12 mouse cellular contexts compared by ENCODE assay signal in genomic region chr3:137961736-137962385, GRCm38 (mm10). TPM values are rescaled to one million over a fixed set of nuclear protein-coding genes. Genes with fewer than 3 reads are reported as not detected.
DNase-seq lines count a peak whose midpoint lies in the region; ATAC-seq lines count a peak whose summit lies in the region.
"Had no signal": no experiment of that assay in that cellular context is flagged by ENCODE, and none has a peak within 500 bp of the region (broad histone marks: within the 10 kb centered on the region; RNA-seq: fewer than 3 reads in every experiment).

No protein-coding gene starts in this region.

- H3K4me3 ChIP-seq in liver, embryonic 15.5 days (replicated peaks): no peak overlapping the region
- H3K4me3 ChIP-seq: embryonic facial prominence, embryonic 15.5 days; midbrain, embryonic 15.5 days had no signal

- no peaks in the 10 kb centered on the region for H3K9me3 ChIP-seq in liver, embryonic 15.5 days (replicated peaks)
- H3K9me3 ChIP-seq: embryonic facial prominence, embryonic 15.5 days; midbrain, embryonic 15.5 days had no signal

- H3K27ac ChIP-seq in liver, embryonic 15.5 days (replicated peaks): peak overlapping the region; percentile 31; the same call in 1 of the 2 replicates
- H3K27ac ChIP-seq: embryonic facial prominence, embryonic 15.5 days; midbrain, embryonic 15.5 days had no signal

- 47% methylated on average over 8 of the region's 8 CpGs for WGBS in liver, embryonic 15.5 days (ENCODE audit: insufficient replicate concordance)

- H3K4me2 ChIP-seq in liver, embryonic 15.5 days: no peak overlapping the region
- H3K4me2 ChIP-seq: embryonic facial prominence, embryonic 15.5 days; midbrain, embryonic 15.5 days had no signal

- no peak for ATAC-seq in liver, embryonic 15.5 days (ENCODE audit: insufficient read depth)
- ATAC-seq: midbrain, embryonic 15.5 days; Patski had no signal

- DNase-seq in adrenal gland, adult 2 months: peak; percentile 66
- DNase-seq in adrenal gland, adult 18-20 months (ENCODE audit: low spot score in 2 of 2): no peak
- peak; percentile 52 to 54 for DNase-seq in lung, adult 18-20 months
- no peak for DNase-seq in lung, postnatal 10 days
- DNase-seq in cerebellum, adult 9-11 months: peak; percentile 70
- DNase-seq in frontal cortex, postnatal 25 days (ENCODE audit: low spot score in 2 of 2): no peak
- no peak for DNase-seq in left cerebral cortex, adult 18-20 months (ENCODE audit: low spot score in 2 of 2)
- DNase-seq: left cerebral cortex, postnatal 4 days had no signal

- peaks cover 50% of the 10 kb centered on the region for H3K36me3 ChIP-seq in liver, embryonic 15.5 days (replicated peaks)
- H3K36me3 ChIP-seq: embryonic facial prominence, embryonic 15.5 days; midbrain, embryonic 15.5 days had no signal

- peaks cover 45% of the 10 kb centered on the region for H3K4me1 ChIP-seq in liver, embryonic 15.5 days (replicated peaks)
- H3K4me1 ChIP-seq: embryonic facial prominence, embryonic 15.5 days; midbrain, embryonic 15.5 days had no signal

- no peak overlapping the region for H3K9ac ChIP-seq in liver, embryonic 15.5 days
- H3K9ac ChIP-seq: embryonic facial prominence, embryonic 15.5 days; midbrain, embryonic 15.5 days had no signal

- no peaks in the 10 kb centered on the region for H3K27me3 ChIP-seq in liver, embryonic 15.5 days
- H3K27me3 ChIP-seq: embryonic facial prominence, embryonic 15.5 days; midbrain, embryonic 15.5 days; Patski had no signal

RNA-seq across cellular contexts. Expression of gene Dapp1, which starts 19.5 kb away (rescaled TPM):
- total RNA-seq in adrenal gland, adult 2 months (2021): 1 to 10 TPM; 3.8 to 4.7 TPM
- 1.8 and 2.6 TPM in 2 replicates for polyA plus RNA-seq in adrenal gland, adult 2 months (2012; rRNA removed)
- total RNA-seq in adrenal gland, adult 18-20 months (2021): 1 to 10 TPM; 2.9 to 4.5 TPM
- polyA plus RNA-seq in liver, embryonic 15.5 days (2015; fragmentation: Nextera tagmentation; extraction: Ambion mirVana): 10.5 and 12.0 TPM in 2 replicates
- total RNA-seq in left cerebral cortex, adult 18-20 months (2021): 1 to 10 TPM; 3.5 to 4.5 TPM

RNA-seq across cellular contexts. Expression of gene Lamtor3, which starts 43.6 kb away (rescaled TPM):
- 10 to 100 TPM; 69.4 to 69.9 TPM for total RNA-seq in adrenal gland, adult 2 months (2021)
- 9.2 and 12.9 TPM in 2 replicates for polyA plus RNA-seq in adrenal gland, adult 2 months (2012; rRNA removed)
- 10 to 100 TPM; 74.2 to 79.0 TPM for total RNA-seq in adrenal gland, adult 18-20 months (2021)
- polyA plus RNA-seq in liver, embryonic 15.5 days (2015; fragmentation: Nextera tagmentation; extraction: Ambion mirVana): 52.1 and 53.8 TPM in 2 replicates
- total RNA-seq in left cerebral cortex, adult 18-20 months (2021): 10 to 100 TPM; 74.2 to 75.0 TPM

Comparison
In these comparisons a context has a peak if more than half of its experiments do, and no peak if none do; other contexts are left out.
1. DNase-seq: peak in adrenal gland, adult 2 months (single experiment), lung, adult 18-20 months (2 of 2) and cerebellum, adult 9-11 months (single experiment); none in adrenal gland, adult 18-20 months (0 of 2), lung, postnatal 10 days (single experiment), frontal cortex, postnatal 25 days (0 of 2) and left cerebral cortex, adult 18-20 months (0 of 2).